Mouse (Mus musculus) neutrophil, adult 65 days (primary cell): ENCODE results near the gene Coq8a. TPM values are rescaled to one million over a fixed set of nuclear protein-coding genes. Genes with fewer than 3 reads are reported as not detected.

ENCODE experiments used
- total RNA-seq: library from RNA; stranded (reverse); gene quantifications from 2 replicates; pipeline ENCODE4 v1.2.4, GENCODE M21; 2023

The Coq8a gene
- total RNA-seq, result 4.6 and 6.9 TPM in 2 replicates

GRCm38 (mm10) chr1:180198959-180199714 is at the start of gene Coq8a:
Gene Coq8a (minus strand): TSS chr1:180199602.

Other genes starting within 250 kb of the Coq8a start
- 1.3 and 2.1 TPM in 2 replicates for gene Cdc42bpa, start 239.1 kb downstream of the Coq8a start, total RNA-seq
- gene Psen2, start 63.8 kb upstream of the Coq8a start, total RNA-seq, result 16.1 and 21.6 TPM in 2 replicates
- gene Itpkb, start 130.9 kb upstream of the Coq8a start, total RNA-seq, result 48.6 and 68.6 TPM in 2 replicates